Mouse (Mus musculus) heart, postnatal 0 days (tissue): ENCODE results near the gene Fut4.

Experiments
- CTCF ChIP-seq: IDR thresholded peaks from 2 replicates; pipeline ENCODE4 v1.5.1; 2016; ENCODE audit warnings: antibody characterized with exemption, control low read depth, low read depth
- EP300 ChIP-seq: IDR thresholded peaks from 2 replicates; pipeline ENCODE4 v1.6.1; 2016; ENCODE audit warnings: antibody characterized with exemption, low read depth

DNA sequence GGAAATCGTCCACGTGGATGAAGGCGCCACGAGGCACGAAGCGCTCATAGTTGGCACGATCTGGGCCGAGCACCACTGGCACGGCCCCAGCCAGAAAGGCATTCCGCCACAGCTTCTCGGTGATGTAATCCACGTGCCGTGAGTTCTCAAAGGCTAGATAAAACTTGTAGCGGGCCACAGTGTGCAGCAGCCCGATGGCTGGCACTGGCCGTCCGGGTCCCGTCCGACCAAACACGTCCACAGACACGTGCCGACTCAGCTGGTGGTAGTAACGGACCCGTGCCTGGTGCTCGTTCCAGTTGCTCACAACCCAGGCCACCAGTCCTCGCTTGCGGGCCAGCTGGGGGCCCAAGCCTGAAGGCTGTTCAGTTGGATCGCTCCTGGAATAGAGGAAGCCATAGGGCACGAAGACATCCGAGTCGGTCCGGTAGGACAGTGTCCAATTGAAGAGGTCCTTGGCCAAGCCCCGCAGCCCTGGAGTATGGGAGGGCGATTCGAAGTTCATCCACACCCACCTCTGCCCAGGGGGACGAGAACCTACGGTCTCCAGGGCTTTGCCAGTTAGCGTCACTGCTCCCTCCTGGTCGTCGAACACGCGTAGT is 1.2 kb downstream of the Fut4 start:
- TF ChIP-seq EP300 (no peak), CTCF (no peak)
